Mouse (Mus musculus): ENCODE data around the gene Tmcc3.

GRCm38 (mm10) chr10:94354427-94354826 is 42.7 kb downstream of the Tmcc3 start:
- TF ChIP-seq CTCF (IDR thresholded peaks at IDR 0.05; ENCODE audit: low read depth) (no peak), EP300 (IDR thresholded peaks at IDR 0.05; ENCODE audit: low read depth) (no peak)

Measured in heart, postnatal 0 days (tissue).